Mouse (Mus musculus) thymus, adult 2 months (tissue): ENCODE measurements around the gene Rpl26.

Source experiments
- CTCF ChIP-seq: fragments of 200-500 bp; IDR thresholded peaks from 2 replicates; pipeline ENCODE4 v1.5.1; 2012; ENCODE audit warnings: mild to moderate bottlenecking, control low read depth, low read length, moderate library complexity, borderline replicate concordance; ENCODE audit not compliant: control insufficient read depth, poor library complexity, insufficient read depth; ENCODE audit errors: extremely low read depth
- POLR2A ChIP-seq: fragments of 200-500 bp; IDR thresholded peaks from 2 replicates; pipeline ENCODE4 v1.6.1; 2012; ENCODE audit warnings: mild to moderate bottlenecking, low read length, control low read depth, moderate library complexity; ENCODE audit not compliant: control insufficient read depth, poor library complexity, insufficient read depth; ENCODE audit errors: extremely low read depth

DNA sequence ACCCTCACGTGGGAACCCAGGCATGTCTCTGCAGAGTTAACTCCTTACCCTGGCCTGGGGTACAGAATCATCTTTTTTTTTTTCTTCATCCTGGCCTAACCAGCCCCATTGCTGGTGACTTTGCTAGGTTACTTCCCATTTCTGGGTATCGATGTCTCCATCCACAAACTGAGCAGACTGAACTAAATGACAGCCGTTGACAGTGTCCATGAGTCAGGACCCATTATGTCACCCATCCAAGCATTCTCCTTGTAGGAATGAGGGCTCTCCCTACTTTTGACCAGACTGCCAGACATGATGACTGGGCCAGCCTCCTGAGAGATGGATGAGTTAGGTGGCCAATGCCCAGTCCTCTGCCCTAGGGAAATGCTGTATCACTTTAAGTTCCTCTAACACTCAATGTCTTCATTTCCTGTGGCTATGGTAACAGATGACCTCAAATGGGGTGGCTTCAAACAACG is 37.7 kb upstream of the Rpl26 start:
- TF ChIP-seq CTCF (no peak), POLR2A (no peak)
